Mouse (Mus musculus) C2C12 (cell line): ENCODE measurements at regions not wholly inside any gene's neighbourhood (a gene's known extent, or its start where the extent isn't known, plus 50 kb on each side); places are given as distances from the start of the nearest gene placed in this dataset.
A peak's percentile ranks its signal among the peaks of the same experiment; 100 is the strongest.

ENCODE experiments used
- CEBPB ChIP-seq: IDR thresholded peaks from one replicate; pipeline ENCODE4 v1.6.1; 2011; ENCODE audit warnings: low read depth, mild to moderate bottlenecking, control low read depth, moderate library complexity
- CTCF ChIP-seq: IDR thresholded peaks from one replicate; pipeline ENCODE4 v1.5.1; 2011; ENCODE audit not compliant: control insufficient read depth, insufficient read depth, insufficient read length
- FOSL1 ChIP-seq: IDR thresholded peaks from one replicate; pipeline ENCODE4 v1.8.0; 2011; ENCODE audit warnings: mild to moderate bottlenecking, low read length; ENCODE audit not compliant: poor library complexity, insufficient read depth, severe bottlenecking
- USF1 ChIP-seq: IDR thresholded peaks from one replicate; pipeline ENCODE4 v1.6.1; 2011; ENCODE audit warnings: low read depth, mild to moderate bottlenecking, control low read depth, moderate library complexity

GRCm38 (mm10) chr3:21935571-21936261 is 140.7 kb upstream of the Tbl1xr1 start:
- TF ChIP-seq CTCF = no peak
- TF ChIP-seq USF1 = peak; percentile 3
- no peak for TF ChIP-seq FOSL1
- TF ChIP-seq CEBPB = peak; percentile 93
